Mouse (Mus musculus) cerebellum, postnatal 10 days (tissue): Measurements from ENCODE around the gene Vmn2r13.
"Not testable (repeated sequence)": the region's sequence is repeated elsewhere in the genome, so short reads cannot be mapped to it uniquely, and the experiment has no call there.

Source experiments
- DNase-seq, 2 experiments: peaks; one replicate each; pipeline ENCODE4 v3.0.0; 2021; ENCODE audit warnings: mixed read lengths in 2 of 2

Vmn2r13 gene

DNA sequence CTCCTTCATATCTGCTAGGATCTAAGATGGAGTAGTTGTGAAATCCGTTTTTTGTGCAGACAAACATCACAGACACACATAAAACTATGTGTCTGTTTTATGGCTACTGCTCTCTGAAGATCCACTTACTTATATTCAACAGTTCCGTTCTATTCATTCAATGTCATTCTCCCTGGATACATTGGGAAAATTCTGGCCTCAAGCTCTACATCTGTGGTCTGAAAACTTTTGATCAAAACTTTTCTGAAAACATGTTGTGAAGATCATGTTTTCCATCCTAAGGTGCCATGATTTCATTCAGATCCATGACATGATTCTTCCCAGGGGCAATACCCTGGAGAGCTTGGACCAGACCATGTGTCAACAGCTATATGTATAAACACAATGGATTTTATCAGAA is at the start of gene Vmn2r13:
TSS of gene Vmn2r13 (minus strand) at position 101 of the 400 bp plus-strand sequence.
- DNase-seq: not testable (repeated sequence)

DNA sequence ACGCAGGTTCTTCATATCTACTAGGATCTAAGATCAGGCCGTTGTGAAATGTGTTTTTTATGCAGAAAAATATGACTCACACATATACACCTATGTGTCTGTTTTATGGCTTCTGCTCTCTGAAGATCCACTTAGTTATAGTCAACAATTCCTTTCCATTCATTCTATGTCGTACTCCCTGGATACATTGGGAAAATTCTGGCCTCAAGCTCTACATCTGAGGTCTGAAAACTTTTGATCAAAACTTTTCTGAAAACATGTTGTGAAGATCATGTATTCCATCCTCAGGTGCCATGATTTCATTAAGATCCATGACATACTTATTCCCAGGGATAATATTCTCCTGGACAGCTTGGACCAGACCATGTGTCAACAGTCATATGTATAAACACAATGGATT is 32.6 kb upstream of the Vmn2r13 start, which contains the start of gene Vmn2r14:
TSS of gene Vmn2r14 (minus strand) at position 101 of the 400 bp plus-strand sequence.
- DNase-seq: no peak

DNA sequence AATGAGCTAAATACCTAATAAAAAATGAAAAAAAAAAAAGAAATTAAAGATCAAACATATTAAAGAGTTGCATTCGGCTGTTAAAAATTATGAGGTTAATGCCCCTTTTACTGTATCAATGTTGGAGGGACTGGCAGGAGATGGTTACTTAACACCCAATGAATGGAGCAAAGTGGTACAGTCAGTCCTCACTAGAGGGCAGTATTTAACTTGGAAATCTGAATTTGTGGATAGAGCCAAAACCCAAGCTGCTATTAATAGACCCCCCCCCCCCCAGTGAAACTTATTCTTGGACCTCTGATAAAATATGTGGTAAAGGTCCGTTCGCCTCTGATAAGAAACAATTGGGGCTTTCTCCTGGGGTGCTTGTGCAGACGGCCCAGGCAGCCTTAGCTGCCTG is 25.1 kb downstream of the Vmn2r13 start:
- not testable (repeated sequence) for DNase-seq

DNA sequence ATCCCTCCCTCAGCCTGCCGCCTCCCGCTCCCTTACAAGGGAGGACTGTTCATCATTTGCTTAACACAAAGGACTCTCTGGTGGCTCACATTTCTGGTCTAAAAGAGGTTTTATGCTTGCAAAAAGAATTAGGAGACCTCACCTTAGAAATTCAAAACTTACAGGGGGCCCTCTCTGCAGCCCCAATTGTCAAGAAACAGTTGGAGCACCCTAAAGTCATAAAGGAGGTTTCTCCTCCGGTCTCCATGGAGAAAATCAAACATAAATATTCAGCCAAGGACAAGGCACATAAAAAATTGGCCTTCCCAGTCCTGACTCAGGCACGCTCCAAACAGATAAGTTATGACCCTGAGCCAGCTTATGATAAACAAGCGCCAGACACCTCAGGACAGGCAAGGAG is 31.9 kb downstream of the Vmn2r13 start:
- DNase-seq: no peak

DNA sequence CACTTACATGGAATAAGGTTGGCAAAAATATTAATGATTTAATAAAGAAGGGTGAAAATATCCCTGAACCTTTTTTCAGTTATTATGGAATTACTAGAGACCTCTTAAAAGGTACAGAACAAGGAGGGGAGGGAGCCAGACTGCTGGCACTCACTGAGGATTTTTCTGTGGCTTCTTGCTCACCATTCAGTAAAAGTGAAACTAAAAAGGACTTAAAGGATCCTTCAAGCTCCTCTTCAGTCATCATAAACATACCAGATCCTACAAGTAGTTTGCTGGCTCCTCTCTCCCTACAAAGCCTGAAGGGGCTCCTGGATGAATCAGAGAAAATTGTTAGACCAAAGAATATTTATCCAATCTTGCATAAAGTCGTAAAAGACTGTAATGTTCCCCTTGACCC is 32.4 kb downstream of the Vmn2r13 start:
- not testable (repeated sequence) for DNase-seq

DNA sequence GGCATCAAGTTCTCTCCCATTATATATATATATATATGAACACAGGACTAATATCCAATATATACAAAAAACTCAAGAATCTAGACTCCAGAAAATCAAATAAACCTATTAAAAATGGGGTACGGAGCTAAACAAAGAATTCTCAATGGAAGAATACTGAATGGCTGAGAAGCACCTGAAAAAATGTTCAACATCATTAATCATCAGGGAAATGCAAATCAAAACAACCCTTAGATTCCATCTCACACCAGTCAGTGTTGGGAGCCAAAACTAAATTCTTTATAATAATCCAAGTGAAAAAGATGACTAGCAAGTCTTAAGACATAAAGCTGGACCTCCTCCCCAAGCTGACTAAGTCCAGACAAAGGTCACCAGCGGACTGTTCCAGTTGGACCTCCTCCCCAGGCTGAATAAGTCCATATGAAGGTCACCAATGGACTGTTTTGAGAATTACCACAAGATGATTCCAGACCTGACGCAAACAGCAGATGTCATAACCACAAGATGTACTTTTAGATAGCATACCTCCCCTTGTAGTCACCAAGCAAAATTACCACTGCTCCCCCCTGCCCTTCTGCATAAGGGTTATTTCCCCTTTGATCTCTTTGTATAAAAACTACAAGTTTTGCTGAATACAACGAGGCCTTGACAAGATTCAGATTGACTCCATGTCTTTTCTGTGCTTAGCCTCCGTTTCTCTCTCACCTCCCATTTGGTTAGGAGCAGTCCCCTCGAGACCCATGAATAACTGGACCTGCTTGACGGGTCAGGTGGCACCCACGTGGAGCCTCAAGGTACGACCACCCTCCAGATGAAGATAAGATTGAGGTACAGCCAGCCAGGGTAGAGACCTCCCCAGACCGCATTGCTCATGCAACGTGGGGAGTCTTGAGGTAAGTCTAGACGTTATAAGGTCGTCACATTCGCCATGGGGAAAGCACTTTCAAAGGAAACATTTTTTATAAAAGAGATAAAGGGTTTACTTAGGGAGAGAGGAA is 33.2 kb downstream of the Vmn2r13 start:
- not testable (repeated sequence) for DNase-seq

DNA sequence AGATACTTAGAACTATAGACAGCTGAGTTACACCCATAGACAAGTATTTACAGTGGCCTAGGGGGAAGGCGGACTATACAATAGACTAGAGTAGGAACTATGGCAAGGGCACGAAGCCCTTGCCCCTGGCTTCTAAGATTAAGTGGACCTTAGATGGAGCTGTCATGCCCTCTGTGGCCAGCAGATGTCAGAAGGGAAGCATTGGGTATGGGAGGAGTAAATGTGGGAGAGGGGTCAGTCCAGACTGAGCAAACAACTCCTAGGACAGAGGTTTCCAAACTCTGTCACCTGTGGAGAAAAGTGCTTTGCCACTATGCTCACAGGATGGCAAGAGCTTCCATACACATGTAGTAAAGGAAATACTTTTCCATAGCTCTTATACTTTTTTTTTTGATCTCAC is 52.5 kb downstream of the Vmn2r13 start:
- peak in 1 of 2 experiments; percentile 4 for DNase-seq

DNA sequence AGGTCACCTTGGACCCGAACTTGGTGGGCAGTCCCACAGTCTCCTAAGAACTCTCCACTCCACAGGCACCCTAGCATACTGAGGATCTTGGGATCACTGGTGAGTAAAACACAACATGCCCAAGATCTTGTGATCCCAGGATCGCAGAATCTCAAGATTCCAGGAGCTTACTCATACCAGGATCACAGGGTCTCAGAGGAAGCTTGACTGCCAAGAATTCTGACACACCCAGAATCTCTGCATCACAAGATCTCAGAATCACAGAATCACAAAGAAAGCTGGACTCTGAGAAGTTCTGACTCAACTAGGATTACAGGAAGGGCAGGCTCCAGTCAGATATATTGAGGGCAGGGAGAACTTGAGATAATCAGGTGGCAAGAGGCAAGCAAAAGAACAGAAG is 55.3 kb downstream of the Vmn2r13 start:
- no peak for DNase-seq
